Mouse (Mus musculus) testis, adult 2 months (tissue): ENCODE results near the gene Ager.

Source experiments
- CTCF ChIP-seq: fragments of 200-500 bp; IDR thresholded peaks from 2 replicates; pipeline ENCODE4 v1.5.1; 2012; ENCODE audit warnings: low read depth, mild to moderate bottlenecking, inconsistent platforms, low read length, moderate library complexity; ENCODE audit not compliant: control insufficient read depth, insufficient read depth, insufficient replicate concordance
- POLR2A ChIP-seq: fragments of 200-500 bp; IDR thresholded peaks from 2 replicates; pipeline ENCODE4 v1.6.1; 2012; ENCODE audit warnings: low read depth, mild to moderate bottlenecking, inconsistent platforms, low read length, moderate library complexity; ENCODE audit not compliant: control insufficient read depth

- no peak for TF ChIP-seq CTCF
- TF ChIP-seq POLR2A: no peak
These were observed 7.0 kb downstream of the Ager start for GRCm38 (mm10) chr17:34604511-34605237.
